Mouse (Mus musculus): ENCODE results near the gene 1700029F12Rik.

DNA sequence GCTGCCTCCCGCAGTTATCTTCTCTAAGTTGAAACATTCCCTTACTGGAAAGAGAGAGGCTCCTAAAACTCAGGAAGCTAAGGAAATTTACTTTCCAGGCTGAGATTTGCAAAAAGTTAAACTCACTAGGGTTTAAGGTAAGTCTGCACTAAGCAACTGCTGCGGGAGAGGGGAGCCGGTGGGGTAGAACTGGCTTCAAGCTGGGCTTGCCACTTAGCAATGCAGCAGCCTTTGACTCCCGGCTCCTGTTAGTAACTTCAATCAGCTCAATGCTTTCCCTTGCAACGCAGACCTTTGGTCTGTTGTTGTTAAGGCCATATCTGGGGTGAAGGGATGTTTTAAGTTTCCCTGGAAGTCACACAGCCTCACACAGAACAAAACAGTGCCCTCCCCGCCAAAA, 33.5 kb upstream of the 1700029F12Rik start:
- TF ChIP-seq CTCF (IDR thresholded peaks at IDR 0.05; ENCODE audit: control insufficient read depth, insufficient read depth, insufficient read length): no peak
- no peak for TF ChIP-seq MYOD1 (IDR thresholded peaks at IDR 0.05; ENCODE audit: control insufficient read depth, insufficient read length, low read depth)
- TF ChIP-seq USF1 (IDR thresholded peaks at IDR 0.05; ENCODE audit: low read depth): no peak
- TF ChIP-seq MAX (IDR thresholded peaks at IDR 0.05): no peak
